Mouse (Mus musculus): ENCODE data around the gene B4galnt3. TPM values are rescaled to one million over a fixed set of nuclear protein-coding genes. Genes with fewer than 3 reads are reported as not detected.

B4galnt3 gene
- polyA plus RNA-seq, 1 experiment from 2014 or later = 0.18 TPM

GRCm38 (mm10) chr6:120232885-120233284 is 61.5 kb downstream of the B4galnt3 start:
- DNase-seq (ENCODE audit: low spot score) (no peak), ATAC-seq (replicated peaks; ENCODE audit: insufficient number of reproducible peaks, low FRiP score, low TSS enrichment, low read depth) (no peak)
- no peaks in the 10 kb centered on the region for H3K4me1 ChIP-seq (ENCODE audit: control insufficient read depth, insufficient read depth, low read length)
- H3K4me3 ChIP-seq (ENCODE audit: low read depth, low read length) = no peak overlapping the region
- no peaks in the 10 kb centered on the region for H3K9me3 ChIP-seq (replicated peaks; ENCODE audit: control insufficient read depth, low read length)
- H3K4me2 ChIP-seq (ENCODE audit: low read depth, low read length) = no peak overlapping the region
- H3K36me3 ChIP-seq (replicated peaks; ENCODE audit: control insufficient read depth, insufficient read depth, low read depth, low read length) = no peaks in the 10 kb centered on the region
- H3K27me3 ChIP-seq (ENCODE audit: control insufficient read depth, insufficient read depth, low read length) = no peaks in the 10 kb centered on the region
- WGBS = 92% methylated on average over 6 of the region's 6 CpGs
- H3K9ac ChIP-seq (replicated peaks; ENCODE audit: low read length) = no peak overlapping the region
- no peak overlapping the region for H3K27ac ChIP-seq (replicated peaks; ENCODE audit: low read depth, low read length)

- 40% methylated on average over 1 of the region's 1 CpGs for WGBS
- H3K4me1 ChIP-seq (ENCODE audit: control insufficient read depth, insufficient read depth, low read length) = no peaks in the 10 kb centered on the region
- H3K9me3 ChIP-seq (replicated peaks; ENCODE audit: control insufficient read depth, low read length) = no peaks in the 10 kb centered on the region
- no peak overlapping the region for H3K9ac ChIP-seq (replicated peaks; ENCODE audit: low read length)
- DNase-seq (ENCODE audit: low spot score) = no peak
- H3K36me3 ChIP-seq (replicated peaks; ENCODE audit: control insufficient read depth, insufficient read depth, low read depth, low read length) = no peaks in the 10 kb centered on the region
- no peak overlapping the region for H3K27ac ChIP-seq (replicated peaks; ENCODE audit: low read depth, low read length)
- H3K4me3 ChIP-seq (ENCODE audit: low read depth, low read length) = no peak overlapping the region
- no peak overlapping the region for H3K4me2 ChIP-seq (ENCODE audit: low read depth, low read length)
- no peak for ATAC-seq (replicated peaks; ENCODE audit: insufficient number of reproducible peaks, low FRiP score, low TSS enrichment, low read depth)
- H3K27me3 ChIP-seq (ENCODE audit: control insufficient read depth, insufficient read depth, low read length) = no peaks in the 10 kb centered on the region
Measured at GRCm38 (mm10) chr6:120230441-120230840, 63.9 kb downstream of the B4galnt3 start.

DNA sequence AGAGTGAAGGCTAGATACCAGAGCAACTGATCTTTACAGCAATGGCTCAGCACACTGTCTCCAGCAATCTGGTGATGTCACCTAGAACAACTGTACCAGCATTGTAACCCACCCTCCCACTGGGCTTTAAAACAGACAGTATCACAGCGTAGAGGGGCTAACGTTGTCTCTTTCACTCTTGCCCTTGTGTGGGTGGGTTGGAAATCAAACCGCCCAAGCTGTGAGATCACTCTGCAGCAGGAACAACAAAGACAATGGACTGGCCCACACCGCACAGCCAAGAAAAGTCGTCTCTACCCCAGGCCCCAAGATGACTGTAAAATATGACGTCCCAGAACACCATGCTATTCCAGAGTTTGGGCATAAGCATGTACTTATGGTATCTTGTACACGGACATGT is 64.6 kb downstream of the B4galnt3 start:
- no peaks in the 10 kb centered on the region for H3K4me1 ChIP-seq (ENCODE audit: control insufficient read depth, insufficient read depth, low read length)
- H3K27ac ChIP-seq (replicated peaks; ENCODE audit: low read depth, low read length) = no peak overlapping the region
- no peaks in the 10 kb centered on the region for H3K27me3 ChIP-seq (ENCODE audit: control insufficient read depth, insufficient read depth, low read length)
- H3K9me3 ChIP-seq (replicated peaks; ENCODE audit: control insufficient read depth, low read length) = no peaks in the 10 kb centered on the region
- ATAC-seq (replicated peaks; ENCODE audit: insufficient number of reproducible peaks, low FRiP score, low TSS enrichment, low read depth) (no peak), DNase-seq (ENCODE audit: low spot score) (no peak)
- no peak overlapping the region for H3K4me3 ChIP-seq (ENCODE audit: low read depth, low read length)
- H3K4me2 ChIP-seq (ENCODE audit: low read depth, low read length) = no peak overlapping the region
- WGBS = 85% methylated on average over 7 of the region's 7 CpGs
- H3K9ac ChIP-seq (replicated peaks; ENCODE audit: low read length) = no peak overlapping the region
- no peaks in the 10 kb centered on the region for H3K36me3 ChIP-seq (replicated peaks; ENCODE audit: control insufficient read depth, insufficient read depth, low read depth, low read length)

GRCm38 (mm10) chr6:120227068-120227467 is 67.3 kb downstream of the B4galnt3 start:
- DNase-seq (ENCODE audit: low spot score) (no peak), ATAC-seq (replicated peaks; ENCODE audit: insufficient number of reproducible peaks, low FRiP score, low TSS enrichment, low read depth) (no peak)
- no peak overlapping the region for H3K9ac ChIP-seq (replicated peaks; ENCODE audit: low read length)
- no peak overlapping the region for H3K27ac ChIP-seq (replicated peaks; ENCODE audit: low read depth, low read length)
- no peaks in the 10 kb centered on the region for H3K9me3 ChIP-seq (replicated peaks; ENCODE audit: control insufficient read depth, low read length)
- no peaks in the 10 kb centered on the region for H3K4me1 ChIP-seq (ENCODE audit: control insufficient read depth, insufficient read depth, low read length)
- H3K27me3 ChIP-seq (ENCODE audit: control insufficient read depth, insufficient read depth, low read length) = no peaks in the 10 kb centered on the region
- no peak overlapping the region for H3K4me3 ChIP-seq (ENCODE audit: low read depth, low read length)
- H3K36me3 ChIP-seq (replicated peaks; ENCODE audit: control insufficient read depth, insufficient read depth, low read depth, low read length) = no peaks in the 10 kb centered on the region
- 87% methylated on average over 7 of the region's 7 CpGs for WGBS
- no peak overlapping the region for H3K4me2 ChIP-seq (ENCODE audit: low read depth, low read length)

GRCm38 (mm10) chr6:120225355-120225754 is 69.0 kb downstream of the B4galnt3 start:
- Histone ChIP-seq H3K4me3 (ENCODE audit: low read depth, low read length) (no peak overlapping the region), H3K4me2 (ENCODE audit: low read depth, low read length) (no peak overlapping the region), H3K27ac (replicated peaks; ENCODE audit: low read depth, low read length) (no peak overlapping the region), H3K9ac (replicated peaks; ENCODE audit: low read length) (no peak overlapping the region), H3K4me1 (ENCODE audit: control insufficient read depth, insufficient read depth, low read length) (no peaks in the 10 kb centered on the region), H3K27me3 (ENCODE audit: control insufficient read depth, insufficient read depth, low read length) (no peaks in the 10 kb centered on the region), H3K9me3 (replicated peaks; ENCODE audit: control insufficient read depth, low read length) (no peaks in the 10 kb centered on the region), H3K36me3 (replicated peaks; ENCODE audit: control insufficient read depth, insufficient read depth, low read depth, low read length) (no peaks in the 10 kb centered on the region)
- DNase-seq (ENCODE audit: low spot score) (peak; percentile 6), ATAC-seq (replicated peaks; ENCODE audit: insufficient number of reproducible peaks, low FRiP score, low TSS enrichment, low read depth) (peak; percentile 26; the same call in 1 of the 2 replicates)
- WGBS = 58% methylated on average over 6 of the region's 6 CpGs

GRCm38 (mm10) chr6:120222669-120223068 is 71.7 kb downstream of the B4galnt3 start:
- H3K9me3 ChIP-seq (replicated peaks; ENCODE audit: control insufficient read depth, low read length) = no peaks in the 10 kb centered on the region

GRCm38 (mm10) chr6:120219281-120219680 is 75.1 kb downstream of the B4galnt3 start:
- no peaks in the 10 kb centered on the region for H3K9me3 ChIP-seq (replicated peaks; ENCODE audit: control insufficient read depth, low read length)
- no peak overlapping the region for H3K27ac ChIP-seq (replicated peaks; ENCODE audit: low read depth, low read length)
- 79% methylated on average over 2 of the region's 2 CpGs for WGBS
- no peaks in the 10 kb centered on the region for H3K4me1 ChIP-seq (ENCODE audit: control insufficient read depth, insufficient read depth, low read length)
- H3K9ac ChIP-seq (replicated peaks; ENCODE audit: low read length) = no peak overlapping the region
- no peaks in the 10 kb centered on the region for H3K36me3 ChIP-seq (replicated peaks; ENCODE audit: control insufficient read depth, insufficient read depth, low read depth, low read length)
- DNase-seq (ENCODE audit: low spot score) (no peak), ATAC-seq (replicated peaks; ENCODE audit: insufficient number of reproducible peaks, low FRiP score, low TSS enrichment, low read depth) (no peak)
- H3K27me3 ChIP-seq (ENCODE audit: control insufficient read depth, insufficient read depth, low read length) = no peaks in the 10 kb centered on the region
- H3K4me2 ChIP-seq (ENCODE audit: low read depth, low read length) = no peak overlapping the region
- H3K4me3 ChIP-seq (ENCODE audit: low read depth, low read length) = no peak overlapping the region

More at GRCm38 (mm10) chr6:120222669-120223068, 71.7 kb downstream of the B4galnt3 start:
- DNase-seq (ENCODE audit: low spot score) (peak; percentile 66), ATAC-seq (replicated peaks; ENCODE audit: insufficient number of reproducible peaks, low FRiP score, low TSS enrichment, low read depth) (no peak)
- H3K36me3 ChIP-seq (replicated peaks; ENCODE audit: control insufficient read depth, insufficient read depth, low read depth, low read length) = no peaks in the 10 kb centered on the region
- no peaks in the 10 kb centered on the region for H3K4me1 ChIP-seq (ENCODE audit: control insufficient read depth, insufficient read depth, low read length)
- WGBS = 23% methylated on average over 6 of the region's 6 CpGs
- H3K27ac ChIP-seq (replicated peaks; ENCODE audit: low read depth, low read length) = no peak overlapping the region
- no peak overlapping the region for H3K4me2 ChIP-seq (ENCODE audit: low read depth, low read length)
- H3K9ac ChIP-seq (replicated peaks; ENCODE audit: low read length) = no peak overlapping the region
- no peak overlapping the region for H3K4me3 ChIP-seq (ENCODE audit: low read depth, low read length)
- no peaks in the 10 kb centered on the region for H3K27me3 ChIP-seq (ENCODE audit: control insufficient read depth, insufficient read depth, low read length)

- no peak overlapping the region for H3K4me3 ChIP-seq (ENCODE audit: low read depth, low read length)
- no peak overlapping the region for H3K27ac ChIP-seq (replicated peaks; ENCODE audit: low read depth, low read length)
- no peak overlapping the region for H3K4me2 ChIP-seq (ENCODE audit: low read depth, low read length)
- ATAC-seq (replicated peaks; ENCODE audit: insufficient number of reproducible peaks, low FRiP score, low TSS enrichment, low read depth) (no peak), DNase-seq (ENCODE audit: low spot score) (no peak)
- H3K4me1 ChIP-seq (ENCODE audit: control insufficient read depth, insufficient read depth, low read length) = no peaks in the 10 kb centered on the region
- H3K9me3 ChIP-seq (replicated peaks; ENCODE audit: control insufficient read depth, low read length) = no peaks in the 10 kb centered on the region
- H3K27me3 ChIP-seq (ENCODE audit: control insufficient read depth, insufficient read depth, low read length) = no peaks in the 10 kb centered on the region
- 82% methylated on average over 1 of the region's 1 CpGs for WGBS
- H3K36me3 ChIP-seq (replicated peaks; ENCODE audit: control insufficient read depth, insufficient read depth, low read depth, low read length) = no peaks in the 10 kb centered on the region
- H3K9ac ChIP-seq (replicated peaks; ENCODE audit: low read length) = no peak overlapping the region
Measured at GRCm38 (mm10) chr6:120216702-120217101, 77.7 kb downstream of the B4galnt3 start.
